Mouse (Mus musculus) retina, embryonic 14.5 days (tissue): Measurements from ENCODE around the gene AC161166.1.
A peak's percentile ranks its signal among the peaks of the same experiment; 100 is the strongest.
"Not testable (repeated sequence)": the region's sequence is repeated elsewhere in the genome, so short reads cannot be mapped to it uniquely, and the experiment has no call there.

Experiments
- DNase-seq: peaks from one replicate; pipeline ENCODE4 v3.0.0-alpha.2; 2015; ENCODE audit warnings: low spot score

AC161166.1 gene

GRCm38 (mm10) chr7:24485481-24485880, 26.8 kb downstream of the AC161166.1 start:
- DNase-seq, result no peak

- not testable (repeated sequence) for DNase-seq
Measured at GRCm38 (mm10) chr7:24483291-24483690, 29.0 kb downstream of the AC161166.1 start.

GRCm38 (mm10) chr7:24482208-24483020, 29.8 kb downstream of the AC161166.1 start:
- no peak for DNase-seq

GRCm38 (mm10) chr7:24481474-24482207, 30.6 kb downstream of the AC161166.1 start, which contains the start of gene Cadm4:
Cadm4 (plus strand) TSS chr7:24482023.
- peak; percentile 87 for DNase-seq

- DNase-seq, result no peak
Measured at GRCm38 (mm10) chr7:24480986-24481473, 31.2 kb downstream of the AC161166.1 start.

- peak; percentile 40 for DNase-seq
Measured at GRCm38 (mm10) chr7:24480121-24480941, 31.9 kb downstream of the AC161166.1 start.

- DNase-seq, result no peak
Measured at GRCm38 (mm10) chr7:24479685-24480084, 32.6 kb downstream of the AC161166.1 start.

- no peak for DNase-seq
Measured at GRCm38 (mm10) chr7:24478911-24479310, 33.3 kb downstream of the AC161166.1 start.

GRCm38 (mm10) chr7:24476856-24477255, 35.4 kb downstream of the AC161166.1 start:
- DNase-seq, result no peak

- no peak for DNase-seq
Measured at GRCm38 (mm10) chr7:24476338-24476737, 35.9 kb downstream of the AC161166.1 start.

- DNase-seq, result peak; percentile 39
Measured at GRCm38 (mm10) chr7:24474811-24475506, 37.3 kb downstream of the AC161166.1 start.

- DNase-seq, result peak; percentile 79
Measured at GRCm38 (mm10) chr7:24473913-24474529, 38.2 kb downstream of the AC161166.1 start.

GRCm38 (mm10) chr7:24472937-24473336, 39.3 kb downstream of the AC161166.1 start:
- DNase-seq, result peak; percentile 61

GRCm38 (mm10) chr7:24472442-24472841, 39.8 kb downstream of the AC161166.1 start:
- DNase-seq, result no peak

GRCm38 (mm10) chr7:24470356-24470755, 41.9 kb downstream of the AC161166.1 start:
- DNase-seq, result no peak

- no peak for DNase-seq
Measured at GRCm38 (mm10) chr7:24469126-24469525, 43.1 kb downstream of the AC161166.1 start.

- no peak for DNase-seq
Measured at GRCm38 (mm10) chr7:24467886-24468285, 44.4 kb downstream of the AC161166.1 start.

GRCm38 (mm10) chr7:24466835-24467234, 45.4 kb downstream of the AC161166.1 start:
- DNase-seq, result no peak

GRCm38 (mm10) chr7:24462388-24463319, 49.6 kb downstream of the AC161166.1 start, which contains the start of gene Plaur:
Plaur (plus strand) TSS chr7:24462484.
- DNase-seq, result no peak
